Mouse (Mus musculus) brain, embryonic 14.5 days (tissue): ENCODE data around the gene Atf4. TPM values are rescaled to one million over a fixed set of nuclear protein-coding genes. Genes with fewer than 3 reads are reported as not detected.

Experiments used
- DNase-seq: peaks from one replicate; pipeline ENCODE4 v3.0.0-alpha.2; 2011; ENCODE audit warnings: low read depth
- CTCF ChIP-seq: fragments of 200-500 bp; IDR thresholded peaks from 2 replicates; pipeline ENCODE4 v1.5.1; 2012; ENCODE audit warnings: inconsistent platforms, mild to moderate bottlenecking, moderate library complexity, borderline replicate concordance; ENCODE audit not compliant: insufficient read depth, insufficient read length; ENCODE audit errors: extremely low read depth
- POLR2A ChIP-seq: fragments of 200-500 bp; IDR thresholded peaks from 2 replicates; pipeline ENCODE4 v1.6.1; 2012; ENCODE audit warnings: mild to moderate bottlenecking, inconsistent platforms, borderline replicate concordance; ENCODE audit not compliant: poor library complexity, insufficient read depth, insufficient read length, severe bottlenecking; ENCODE audit errors: extremely low read depth
- polyA plus RNA-seq: library from polyadenylated mRNA; depleted of rRNA; stranded (reverse); fragments of >200 nt; gene quantifications from 2 replicates; pipeline ENCODE4 v1.2.3, GENCODE M21; 2012

Gene Atf4
- polyA plus RNA-seq, 1 experiment, result 236 TPM

- DNase-seq, result peak; percentile 86
- no peak; the same call in 1 of the 2 replicates for TF ChIP-seq POLR2A
- no peak for TF ChIP-seq CTCF
These were observed 700 bp downstream of the Atf4 start for GRCm38 (mm10) chr15:80255646-80256121.

DNA sequence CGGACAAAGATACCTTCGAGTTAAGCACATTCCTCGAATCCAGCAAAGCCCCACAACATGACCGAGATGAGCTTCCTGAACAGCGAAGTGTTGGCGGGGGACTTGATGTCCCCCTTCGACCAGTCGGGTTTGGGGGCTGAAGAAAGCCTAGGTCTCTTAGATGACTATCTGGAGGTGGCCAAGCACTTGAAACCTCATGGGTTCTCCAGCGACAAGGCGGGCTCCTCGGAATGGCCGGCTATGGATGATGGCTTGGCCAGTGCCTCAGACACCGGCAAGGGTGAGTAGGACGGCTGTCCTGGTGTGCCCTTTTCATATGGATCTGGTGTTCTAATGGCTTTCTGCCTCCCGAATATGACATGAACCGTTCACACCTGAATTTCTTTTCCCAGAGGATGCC, 1.3 kb downstream of the Atf4 start:
- no peak for DNase-seq
- TF ChIP-seq POLR2A (no peak), CTCF (no peak)

GRCm38 (mm10) chr15:80256656-80257601, 1.9 kb downstream of the Atf4 start:
- TF ChIP-seq POLR2A, result no peak
- no peak for TF ChIP-seq CTCF
- no peak for DNase-seq

GRCm38 (mm10) chr15:80257602-80258239, 2.7 kb downstream of the Atf4 start:
- no peak for TF ChIP-seq POLR2A
- TF ChIP-seq CTCF, result no peak
- peak; percentile 50 for DNase-seq

- no peak for DNase-seq
- no peak for TF ChIP-seq CTCF
- no peak for TF ChIP-seq POLR2A
These were observed 3.5 kb downstream of the Atf4 start for GRCm38 (mm10) chr15:80258240-80259170.

- DNase-seq, result no peak
- TF ChIP-seq CTCF, result no peak
- TF ChIP-seq POLR2A, result no peak
These were observed 4.5 kb downstream of the Atf4 start for GRCm38 (mm10) chr15:80259406-80260045.

DNA sequence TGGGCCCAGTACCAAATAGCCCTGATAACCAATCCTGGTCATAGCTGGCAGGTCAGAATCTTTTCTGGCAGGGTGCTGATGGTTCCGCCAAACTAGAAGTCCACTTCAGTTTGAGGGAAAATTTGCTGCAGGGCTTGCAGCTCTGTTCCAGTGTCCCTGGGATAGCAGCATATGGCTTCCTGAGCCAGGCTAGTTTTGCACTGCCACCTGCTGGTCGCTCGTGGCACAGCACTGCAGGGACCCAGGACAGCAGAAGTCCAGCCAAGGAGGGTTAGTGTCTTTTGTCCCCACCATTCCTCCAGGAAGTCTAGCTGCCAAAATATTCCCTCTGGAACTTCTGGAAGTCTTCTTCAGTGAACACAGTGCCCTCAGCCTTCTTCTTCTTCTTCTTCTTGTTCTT, 5.7 kb downstream of the Atf4 start:
- peak; percentile 86 for DNase-seq
- TF ChIP-seq POLR2A (no peak), CTCF (peak; percentile 99)

- DNase-seq, result no peak
- TF ChIP-seq POLR2A (no peak), CTCF (no peak)
These were observed 6.1 kb downstream of the Atf4 start for GRCm38 (mm10) chr15:80261100-80261499.

- peak; percentile 97 for DNase-seq
- no peak for TF ChIP-seq CTCF
- TF ChIP-seq POLR2A, result peak; percentile 58; the same call in 1 of the 2 replicates
These were observed 8.9 kb downstream of the Atf4 start, which contains the start of gene Rps19bp1 for GRCm38 (mm10) chr15:80263610-80264575. Gene Rps19bp1 (minus strand): TSS chr15:80264315.

DNA sequence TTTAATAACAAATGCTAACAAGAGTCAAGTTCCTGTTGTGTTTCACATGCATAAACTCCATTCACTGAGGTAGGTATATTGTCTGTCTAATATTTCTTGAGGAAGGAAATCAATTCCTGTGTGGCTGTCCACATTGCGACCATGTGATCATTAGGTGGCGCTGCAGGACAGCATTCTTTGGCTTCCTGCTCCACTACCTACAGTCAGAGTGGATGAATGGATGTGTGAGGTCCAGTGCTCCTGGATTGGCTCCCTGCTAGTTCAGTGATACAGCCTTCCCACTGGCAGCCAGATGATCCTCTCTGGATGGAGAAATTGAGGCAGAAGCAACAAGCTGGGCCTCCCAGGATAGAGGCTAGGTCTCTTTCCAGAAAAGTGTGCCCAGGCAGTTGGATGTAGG, 11.3 kb downstream of the Atf4 start:
- peak; percentile 91 for DNase-seq
- TF ChIP-seq CTCF (peak; percentile 85), POLR2A (no peak)
